Mouse (Mus musculus) forebrain, embryonic 16.5 days (tissue): ENCODE measurements around the gene Myl4. TPM values are rescaled to one million over a fixed set of nuclear protein-coding genes. Genes with fewer than 3 reads are reported as not detected.

ENCODE experiments used
- ATAC-seq: fragments of 200-750 bp; cut with Nextera tagmentation; 2 replicates; pipeline ENCODE4 v1.8.0; 2017; ENCODE audit warnings: mild to moderate bottlenecking, moderate library complexity
- H3K27ac ChIP-seq: fragments of 300-500 bp; sonication (generic); 2 replicates; pipeline ENCODE4 v1.5.1; 2014; ENCODE audit warnings: low read length, control low read depth
- H3K27me3 ChIP-seq: fragments of 300-500 bp; sonication (generic); replicated peaks from 2 replicates; pipeline ENCODE4 v1.6.1; 2014; ENCODE audit warnings: low read length; ENCODE audit not compliant: control insufficient read depth, insufficient read depth
- H3K36me3 ChIP-seq: fragments of 300-500 bp; sonication (generic); 2 replicates; pipeline ENCODE4 v1.6.1; 2014; ENCODE audit not compliant: control insufficient read depth, insufficient read depth
- H3K4me1 ChIP-seq: fragments of 300-500 bp; sonication (generic); replicated peaks from 2 replicates; pipeline ENCODE4 v1.6.1; 2014; ENCODE audit warnings: low read length; ENCODE audit not compliant: control insufficient read depth, insufficient read depth
- H3K4me2 ChIP-seq: fragments of 300-500 bp; sonication (generic); 2 replicates; pipeline ENCODE4 v1.6.1; 2014; ENCODE audit warnings: mild to moderate bottlenecking, low read length, control low read depth
- H3K4me3 ChIP-seq: fragments of 300-500 bp; sonication (generic); replicated peaks from 2 replicates; pipeline ENCODE4 v1.5.1; 2014; ENCODE audit warnings: mild to moderate bottlenecking, low read length, control low read depth
- H3K9ac ChIP-seq: fragments of 300-500 bp; sonication (generic); replicated peaks from 2 replicates; pipeline ENCODE4 v1.6.1; 2014; ENCODE audit warnings: low read depth, low read length, control low read depth
- H3K9me3 ChIP-seq: fragments of 300-500 bp; sonication (generic); 2 replicates; pipeline ENCODE4 v1.6.1; 2016; ENCODE audit warnings: low read length; ENCODE audit not compliant: control insufficient read depth
- WGBS: fragments of 180-500 bp; shearing (Covaris S2); extraction: QIAGEN DNeasy Blood & Tissue Kit; methylation state at CpG from one replicate; pipeline ENCODE4 v1.1.7; 2014; 5-methylcytosine and 5-hydroxymethylcytosine counted together
- polyA plus RNA-seq: library from polyadenylated mRNA; unstranded; fragments of >200 nt; fragmentation: Nextera tagmentation; extraction: Ambion mirVana; gene quantifications from 2 replicates; pipeline ENCODE4 v1.2.1, GENCODE M21; 2015

Gene Myl4
- polyA plus RNA-seq, 1 experiment from 2014 or later, result 3.0 TPM

- Histone ChIP-seq H3K27ac (no peak overlapping the region), H3K9ac (no peak overlapping the region), H3K4me3 (no peak overlapping the region), H3K36me3 (no peaks in the 10 kb centered on the region), H3K27me3 (no peaks in the 10 kb centered on the region), H3K4me1 (no peaks in the 10 kb centered on the region), H3K9me3 (no peaks in the 10 kb centered on the region), H3K4me2 (no peak overlapping the region)
- ATAC-seq, result no peak
- WGBS, result 91% methylated on average over 1 of the region's 1 CpGs
Measured at GRCm38 (mm10) chr11:104631306-104631705, 80.8 kb downstream of the Myl4 start.

- WGBS, result 98% methylated on average over 14 of the region's 14 CpGs
- no peak overlapping the region for H3K9ac ChIP-seq
- no peaks in the 10 kb centered on the region for H3K9me3 ChIP-seq
Measured at GRCm38 (mm10) chr11:104637010-104637409, 86.5 kb downstream of the Myl4 start.

GRCm38 (mm10) chr11:104638006-104638405 lies 87.5 kb downstream of the Myl4 start:
- Histone ChIP-seq H3K9ac (no peak overlapping the region), H3K27me3 (no peaks in the 10 kb centered on the region), H3K36me3 (no peaks in the 10 kb centered on the region), H3K4me2 (no peak overlapping the region), H3K4me3 (no peak overlapping the region), H3K4me1 (no peaks in the 10 kb centered on the region), H3K9me3 (no peaks in the 10 kb centered on the region), H3K27ac (no peak overlapping the region)
- WGBS, result 61% methylated on average over 5 of the region's 5 CpGs
- ATAC-seq, result no peak

More at GRCm38 (mm10) chr11:104637010-104637409, 86.5 kb downstream of the Myl4 start:
- H3K4me3 ChIP-seq, result no peak overlapping the region
- no peak for ATAC-seq
- H3K4me1 ChIP-seq, result no peaks in the 10 kb centered on the region
- H3K4me2 ChIP-seq, result no peak overlapping the region
- H3K27ac ChIP-seq, result no peak overlapping the region
- no peaks in the 10 kb centered on the region for H3K27me3 ChIP-seq
- H3K36me3 ChIP-seq, result no peaks in the 10 kb centered on the region

GRCm38 (mm10) chr11:104638906-104639305 lies 88.4 kb downstream of the Myl4 start:
- H3K4me1 ChIP-seq, result no peaks in the 10 kb centered on the region
- no peak overlapping the region for H3K27ac ChIP-seq
- no peak overlapping the region for H3K4me2 ChIP-seq
- no peak overlapping the region for H3K9ac ChIP-seq
- ATAC-seq, result no peak
- no peaks in the 10 kb centered on the region for H3K27me3 ChIP-seq
- no peaks in the 10 kb centered on the region for H3K36me3 ChIP-seq
- H3K4me3 ChIP-seq, result no peak overlapping the region
- WGBS, result 97% methylated on average over 2 of the region's 2 CpGs
- no peaks in the 10 kb centered on the region for H3K9me3 ChIP-seq

- H3K27ac ChIP-seq, result no peak overlapping the region
- WGBS, result 86% methylated on average over 9 of the region's 9 CpGs
- no peak overlapping the region for H3K4me2 ChIP-seq
- no peaks in the 10 kb centered on the region for H3K4me1 ChIP-seq
- H3K9ac ChIP-seq, result no peak overlapping the region
- ATAC-seq, result no peak
- H3K9me3 ChIP-seq, result no peaks in the 10 kb centered on the region
- H3K4me3 ChIP-seq, result no peak overlapping the region
- H3K36me3 ChIP-seq, result no peaks in the 10 kb centered on the region
- no peaks in the 10 kb centered on the region for H3K27me3 ChIP-seq
Measured at GRCm38 (mm10) chr11:104639634-104640033, 89.2 kb downstream of the Myl4 start.

GRCm38 (mm10) chr11:104640894-104641293 lies 90.4 kb downstream of the Myl4 start:
- no peak overlapping the region for H3K4me3 ChIP-seq
- no peak overlapping the region for H3K9ac ChIP-seq
- H3K4me1 ChIP-seq, result no peaks in the 10 kb centered on the region
- 78% methylated on average over 10 of the region's 10 CpGs for WGBS
- no peaks in the 10 kb centered on the region for H3K9me3 ChIP-seq
- H3K4me2 ChIP-seq, result no peak overlapping the region
- no peaks in the 10 kb centered on the region for H3K27me3 ChIP-seq
- no peak overlapping the region for H3K27ac ChIP-seq
- H3K36me3 ChIP-seq, result no peaks in the 10 kb centered on the region
- ATAC-seq, result no peak

GRCm38 (mm10) chr11:104643236-104643635 lies 92.8 kb downstream of the Myl4 start:
- WGBS, result 78% methylated on average over 4 of the region's 4 CpGs
- H3K9ac ChIP-seq, result no peak overlapping the region
- H3K4me2 ChIP-seq, result no peak overlapping the region
- no peaks in the 10 kb centered on the region for H3K36me3 ChIP-seq
- no peak overlapping the region for H3K4me3 ChIP-seq
- no peaks in the 10 kb centered on the region for H3K9me3 ChIP-seq
- no peak overlapping the region for H3K27ac ChIP-seq
- no peaks in the 10 kb centered on the region for H3K27me3 ChIP-seq
- ATAC-seq, result no peak
- H3K4me1 ChIP-seq, result no peaks in the 10 kb centered on the region

Other genes with a start within 250 kb of the Myl4 start
- gene Kansl1, start 81.8 kb upstream of the Myl4 start, polyA plus RNA-seq, result 32.5 and 32.7 TPM in 2 replicates
- 31.7 and 44.4 TPM in 2 replicates for gene Cdc27, start within 50 bp of the Myl4 start, polyA plus RNA-seq
- 0.65 and 0.91 TPM in 2 replicates for gene Itgb3, start 57.3 kb downstream of the Myl4 start, polyA plus RNA-seq
- 0.20 TPM in 1 of 2 replicates, not detected in the other for gene Gm11639, start 135.0 kb downstream of the Myl4 start, polyA plus RNA-seq